Mouse (Mus musculus) lung, adult 10 weeks (tissue): ENCODE data around the gene Nae1. TPM values are rescaled to one million over a fixed set of nuclear protein-coding genes. Genes with fewer than 3 reads are reported as not detected.

Experiments used
- polyA plus RNA-seq: library from polyadenylated mRNA; stranded (reverse); fragments of 350-450 nt; fragmentation: Illumina TruSeq; extraction: RNeasy Lipid Tissue Mini Kit (QIAGEN cat#74804); gene quantifications from one replicate; pipeline ENCODE4 v1.2.3, GENCODE M21; 2014; ENCODE audit warnings: low read depth, low replicate concordance; ENCODE audit not compliant: insufficient read depth

The Nae1 gene
- polyA plus RNA-seq = 34.0 TPM

DNA sequence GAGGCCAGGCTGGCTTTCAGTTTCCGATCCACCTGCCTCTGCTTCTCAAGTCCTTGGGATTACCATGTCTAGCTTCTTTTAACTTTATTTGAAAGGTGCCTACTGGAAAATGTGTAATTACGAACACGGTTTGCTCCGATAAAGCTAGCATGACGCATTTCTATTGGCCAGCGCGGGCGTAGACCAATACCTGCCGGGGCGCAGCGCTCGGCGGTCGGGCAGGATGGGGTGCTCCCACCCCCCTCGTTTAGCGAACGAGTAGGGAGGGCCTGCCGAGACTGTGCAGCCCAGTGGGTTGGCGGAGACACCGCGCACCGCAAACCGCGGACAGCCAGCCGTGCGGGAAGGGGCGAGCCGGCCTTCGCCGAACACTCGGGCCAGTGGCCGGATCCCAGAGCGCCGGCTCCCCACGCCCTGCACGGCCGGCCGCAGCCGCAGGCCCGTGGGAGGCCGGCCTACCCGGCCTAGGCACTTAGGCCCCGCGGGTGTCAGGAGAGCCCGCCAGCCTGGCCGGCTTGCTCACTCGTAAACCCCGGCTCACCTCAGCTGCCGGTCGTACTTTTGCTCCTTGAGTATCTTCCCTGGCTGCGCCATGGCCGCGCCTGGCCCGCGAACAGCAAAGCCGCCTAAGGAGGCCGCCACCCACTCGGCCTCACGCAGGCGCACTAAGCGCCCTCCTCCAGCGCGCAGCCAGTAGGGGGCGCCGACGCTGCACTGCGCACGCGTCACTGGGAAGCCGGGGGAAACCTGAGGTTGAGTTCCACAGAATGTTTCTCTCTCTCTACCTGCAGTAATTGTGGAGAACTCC is at the start of gene Nae1, which contains the start of gene Car7:
Nae1 (minus strand) TSS at position 667 of the 808 bp plus-strand sequence.
Car7 (plus strand) TSS at position 719 of the 808 bp plus-strand sequence.

DNA sequence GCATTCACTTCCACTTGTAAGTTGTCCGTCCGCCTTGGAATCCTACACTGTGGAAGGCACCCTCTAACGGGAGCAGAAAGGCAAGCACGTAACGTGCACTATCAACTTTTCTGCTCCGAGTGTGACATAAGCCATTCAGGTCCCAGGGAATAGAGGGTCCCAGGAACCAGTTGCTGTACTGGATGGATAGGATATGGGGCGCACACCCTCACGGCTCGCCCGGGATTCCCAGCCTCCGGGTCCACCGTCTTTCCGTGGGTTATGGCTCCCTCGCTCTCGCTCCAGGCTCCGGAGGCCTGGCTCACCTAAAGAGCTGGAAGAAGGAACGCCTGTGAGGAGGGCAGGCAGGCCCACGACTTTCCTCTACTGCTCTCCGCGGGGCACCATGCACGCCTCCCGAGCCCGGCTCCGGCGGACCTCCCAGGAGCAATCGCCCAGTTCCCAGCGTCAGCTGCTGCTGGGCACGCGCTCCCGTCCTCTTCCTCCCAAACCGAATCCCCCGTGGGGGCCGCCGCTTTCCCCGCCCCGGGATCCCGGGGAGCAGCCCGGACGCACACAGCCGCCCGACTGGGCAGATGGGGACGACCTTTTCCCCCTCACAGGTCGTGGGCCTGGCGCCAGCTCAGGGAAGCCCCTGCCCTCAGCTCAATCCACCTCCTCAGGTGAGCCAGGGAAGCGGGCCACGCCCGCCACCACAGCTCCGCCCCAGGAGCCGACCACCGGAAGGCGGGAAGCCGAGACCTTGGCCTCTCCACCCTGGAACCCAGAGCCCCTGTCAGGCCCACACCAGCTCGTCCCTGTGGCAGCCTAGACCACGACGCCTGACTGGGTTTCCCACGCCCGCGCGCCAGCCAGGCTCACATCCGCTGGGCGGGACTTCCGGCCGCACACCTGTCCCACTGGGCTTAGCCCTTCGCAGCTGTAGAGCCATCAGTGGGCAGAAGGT is 25.1 kb downstream of the Nae1 start, which contains the start of gene Terb1:
Terb1 (minus strand) TSS at position 850 of the 946 bp plus-strand sequence.

Other genes with a start within 250 kb of the Nae1 start
- not detected for gene Cmtm2a, start 241.5 kb downstream of the Nae1 start, polyA plus RNA-seq
- not detected for gene Gm45711, start 224.6 kb downstream of the Nae1 start, polyA plus RNA-seq
- not detected for gene Cmtm1, start 224.5 kb downstream of the Nae1 start, polyA plus RNA-seq
- not detected for gene Gm11020, start 213.1 kb downstream of the Nae1 start, polyA plus RNA-seq
- gene Cmtm2b, start 212.4 kb downstream of the Nae1 start, polyA plus RNA-seq = not detected
- 44.2 TPM for gene Cmtm3, start 195.2 kb downstream of the Nae1 start, polyA plus RNA-seq
- gene Cmtm4, start 138.8 kb downstream of the Nae1 start, polyA plus RNA-seq = 10.2 TPM
- 29.5 TPM for gene Dync1li2, start 91.6 kb downstream of the Nae1 start, polyA plus RNA-seq
- 0.15 TPM for gene Terb1, start 24.7 kb downstream of the Nae1 start, polyA plus RNA-seq
- gene Car7, start 52 bp upstream of the Nae1 start, polyA plus RNA-seq = 0.70 TPM
- 2.4 TPM for gene Pdp2, start 56.8 kb upstream of the Nae1 start, polyA plus RNA-seq
- 3.8 TPM for gene Cdh16, start 89.8 kb upstream of the Nae1 start, polyA plus RNA-seq
- gene Rrad, start 96.7 kb upstream of the Nae1 start, polyA plus RNA-seq = 9.6 TPM
- 41.7 TPM for gene Ciao2b, start 107.3 kb upstream of the Nae1 start, polyA plus RNA-seq
- not detected for gene Ces2a, start 199.4 kb upstream of the Nae1 start, polyA plus RNA-seq